Mouse (Mus musculus) regulatory T cell (primary cell): ENCODE results near the gene Maip1.

Experiments
- in situ Hi-C: fragments of 300-600 bp; cut with MboI, MseI; formaldehyde crosslinking; loops from one replicate; pipeline ENCODE4 v1.15.1; 2025; ENCODE audit warnings: high pct_unique_total_duplicates

Gene Maip1

GRCm38 (mm10) chr1:57406187-57407151 is at the start of gene Maip1, which contains the start of gene Tyw5:
Gene Maip1, plus strand, starts transcription at chr1:57406328.
Gene Tyw5, minus strand, starts transcription at chr1:57407101.
- in situ Hi-C loops, result loop anchor here (25.0 kb wide), 1 partner anchor 981 kb away; the partner anchor contains the start of gene Bzw1

- in situ Hi-C loops, result no loop called here
These were observed 47.6 kb upstream of the Maip1 start for GRCm38 (mm10) chr1:57358546-57358945.

- in situ Hi-C loops, result no loop called here
These were observed 38.7 kb upstream of the Maip1 start for GRCm38 (mm10) chr1:57367446-57367845.

GRCm38 (mm10) chr1:57369111-57369510 is 37.0 kb upstream of the Maip1 start:
- in situ Hi-C loops, result no loop called here

- in situ Hi-C loops, result no loop called here
These were observed 35.7 kb upstream of the Maip1 start for GRCm38 (mm10) chr1:57370451-57370850.

- in situ Hi-C loops, result no loop called here
These were observed 30.9 kb upstream of the Maip1 start for GRCm38 (mm10) chr1:57375276-57375675.

GRCm38 (mm10) chr1:57376806-57377205 is 29.3 kb upstream of the Maip1 start:
- in situ Hi-C loops, result no loop called here

GRCm38 (mm10) chr1:57377376-57378341 is 28.5 kb upstream of the Maip1 start, which contains the start of gene 1700066M21Rik:
Gene 1700066M21Rik, plus strand, starts transcription at chr1:57377620.
- in situ Hi-C loops, result no loop called here

- in situ Hi-C loops, result no loop called here
These were observed 19.6 kb upstream of the Maip1 start for GRCm38 (mm10) chr1:57386519-57386918.

GRCm38 (mm10) chr1:57387876-57388275 is 18.3 kb upstream of the Maip1 start:
- in situ Hi-C loops, result no loop called here

GRCm38 (mm10) chr1:57388402-57389155 is 17.5 kb upstream of the Maip1 start:
- in situ Hi-C loops, result no loop called here

- in situ Hi-C loops, result no loop called here
These were observed 14.9 kb upstream of the Maip1 start for GRCm38 (mm10) chr1:57390993-57391790.

- in situ Hi-C loops, result no loop called here
These were observed 13.7 kb upstream of the Maip1 start for GRCm38 (mm10) chr1:57392417-57392816.

- in situ Hi-C loops, result no loop called here
These were observed 12.1 kb upstream of the Maip1 start for GRCm38 (mm10) chr1:57394051-57394450.

- in situ Hi-C loops, result loop anchor here (25.0 kb wide), 1 partner anchor 987 kb away; the partner anchor contains the start of gene Bzw1
These were observed 5.8 kb upstream of the Maip1 start for GRCm38 (mm10) chr1:57400321-57400720.

GRCm38 (mm10) chr1:57400877-57401276 is 5.3 kb upstream of the Maip1 start:
- in situ Hi-C loops, result loop anchor here (25.0 kb wide), 1 partner anchor 986 kb away; the partner anchor contains the start of gene Bzw1

- in situ Hi-C loops, result loop anchor here (25.0 kb wide), 1 partner anchor 985 kb away; the partner anchor contains the start of gene Bzw1
These were observed 4.0 kb upstream of the Maip1 start for GRCm38 (mm10) chr1:57402116-57402515.

- in situ Hi-C loops, result loop anchor here (25.0 kb wide), 1 partner anchor 978 kb away; the partner anchor contains the start of gene Bzw1
These were observed 2.9 kb downstream of the Maip1 start for GRCm38 (mm10) chr1:57408994-57409393.

GRCm38 (mm10) chr1:57413397-57413796 is 7.3 kb downstream of the Maip1 start:
- in situ Hi-C loops, result loop anchor here (25.0 kb wide), 1 partner anchor 974 kb away; the partner anchor contains the start of gene Bzw1

- in situ Hi-C loops, result loop anchor here (5.0 to 25.0 kb wide), 2 partner anchors 524 to 964 kb away; partner anchors contain the start of gene Bzw1
These were observed 17.6 kb downstream of the Maip1 start for GRCm38 (mm10) chr1:57423696-57424095.
